Mouse (Mus musculus): Measurements from ENCODE around the gene Sdk2.

The Sdk2 gene

DNA sequence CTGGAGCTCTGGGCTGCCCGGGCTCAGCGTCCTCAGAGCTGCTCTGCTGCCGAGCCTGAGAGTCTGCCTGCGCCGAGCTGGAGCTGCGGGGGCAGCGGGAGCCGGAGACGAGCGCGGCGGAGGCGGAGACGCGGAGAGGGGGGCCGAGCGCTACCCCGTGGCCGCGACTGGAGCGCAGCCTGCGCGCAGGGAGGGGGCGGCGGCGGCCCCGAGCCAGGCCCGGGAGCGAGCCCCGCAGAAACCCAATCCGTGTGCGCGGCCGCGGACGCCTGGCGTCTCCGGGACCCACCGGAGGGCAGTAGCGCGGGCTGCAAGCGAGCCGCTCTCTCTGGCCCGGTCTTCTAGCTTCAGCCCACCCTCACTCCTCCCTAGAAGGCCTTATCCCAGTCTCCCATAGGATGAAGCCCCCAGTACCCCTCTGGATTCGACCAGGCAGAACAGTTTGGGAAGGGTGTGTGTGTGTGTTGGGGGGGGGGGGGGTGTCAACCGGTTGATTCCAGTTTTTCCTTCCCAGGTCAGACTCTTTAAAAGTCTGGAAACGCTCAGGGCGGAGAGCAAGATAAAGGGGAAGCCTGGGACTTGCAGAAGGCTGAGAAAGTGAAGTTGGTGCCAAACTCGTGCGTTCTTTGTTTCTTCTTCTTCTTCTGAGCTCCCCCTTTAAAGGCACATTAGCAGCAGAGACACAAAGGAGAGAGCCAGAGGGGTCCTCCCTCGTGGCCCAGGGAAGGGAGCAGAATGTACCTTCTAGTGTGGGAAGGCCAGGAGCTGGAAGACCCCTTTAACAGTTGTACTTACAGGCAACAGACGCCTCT lies at the start of gene Sdk2:
Gene Sdk2, minus strand, starts transcription at position 96 of the 812 bp plus-strand sequence.
- peak; percentile 64 for DNase-seq (ENCODE audit: low spot score)

DNA sequence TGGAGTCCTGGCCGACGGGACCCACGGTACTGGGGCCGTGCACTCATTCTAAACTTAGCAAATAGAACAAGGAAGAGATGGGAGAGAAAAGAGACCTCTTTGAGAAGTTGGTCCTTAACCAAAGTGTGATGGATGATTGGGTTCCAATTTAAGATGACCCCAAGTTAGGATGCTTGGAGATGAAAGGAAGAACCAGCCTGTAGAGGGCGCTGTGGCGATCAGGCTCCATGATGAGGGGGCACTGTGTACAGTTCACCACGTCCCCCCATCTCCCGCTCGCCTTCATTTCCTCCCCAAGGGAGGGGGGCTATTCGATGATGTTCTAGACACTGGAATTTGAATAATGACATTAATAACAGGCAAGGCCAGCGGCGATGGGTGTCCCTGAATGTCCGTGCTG lies 48.2 kb upstream of the Sdk2 start:
- no peak for DNase-seq (ENCODE audit: low spot score)

DNA sequence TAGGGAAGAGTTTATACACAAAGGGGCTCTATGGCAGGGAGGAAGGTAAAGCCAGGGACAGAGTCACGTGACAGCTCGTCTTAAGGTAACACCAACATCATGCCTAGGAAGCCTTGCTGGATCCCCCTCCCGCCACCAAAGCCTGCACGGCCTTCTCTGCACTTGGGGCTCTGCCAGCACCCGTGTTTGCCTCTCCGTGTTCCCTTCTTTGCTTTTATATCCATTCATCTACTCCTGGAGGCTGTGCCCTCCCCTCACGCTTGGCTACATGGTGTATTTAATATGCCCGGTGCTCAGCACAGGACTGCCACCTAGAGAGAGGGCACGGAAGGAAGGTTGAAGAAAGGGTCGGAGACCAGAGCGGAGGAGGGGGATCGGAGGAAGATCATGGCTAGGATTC lies 47.8 kb upstream of the Sdk2 start:
- no peak for DNase-seq (ENCODE audit: low spot score)

DNA sequence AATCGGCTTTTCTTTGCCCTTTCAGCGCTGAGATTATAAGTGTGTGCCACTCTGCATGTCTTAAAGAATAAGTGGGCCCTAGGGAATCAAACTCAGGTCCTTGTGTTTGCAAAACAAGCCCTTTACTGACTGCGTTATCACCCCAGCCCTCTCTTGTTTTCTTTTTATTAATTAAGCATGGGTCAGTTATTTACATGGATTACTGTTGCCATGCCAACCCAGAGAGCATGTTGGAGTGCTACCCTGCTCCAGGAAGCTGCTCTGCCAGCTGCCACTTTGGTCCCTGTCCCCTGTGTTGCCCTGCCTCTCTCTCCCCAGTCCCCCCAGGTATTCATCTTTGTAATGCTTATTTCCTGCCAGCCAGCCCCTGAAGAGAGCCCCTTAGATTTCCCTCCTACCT lies 44.0 kb upstream of the Sdk2 start:
- DNase-seq (ENCODE audit: low spot score) = no peak

DNA sequence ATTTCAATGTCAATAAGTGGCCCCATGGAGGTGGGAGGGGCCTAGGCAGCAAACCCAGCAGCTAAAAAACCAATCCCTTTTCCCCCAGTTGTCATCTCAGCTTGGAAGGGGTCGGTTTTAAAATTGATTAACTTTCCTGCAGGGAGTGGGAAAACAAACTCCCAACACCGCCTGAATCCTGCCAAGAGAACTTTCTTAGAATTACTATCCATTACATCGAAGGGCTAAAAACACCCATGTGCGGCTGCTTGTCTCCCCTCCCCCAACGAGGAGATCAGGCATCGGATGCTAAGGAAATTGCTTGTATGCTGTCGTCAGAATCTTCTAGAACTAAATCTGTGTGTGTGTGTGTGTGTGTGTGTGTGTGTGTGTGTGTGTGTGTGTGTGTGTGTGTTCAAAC lies 26.8 kb upstream of the Sdk2 start:
- no peak for DNase-seq (ENCODE audit: low spot score)

DNA sequence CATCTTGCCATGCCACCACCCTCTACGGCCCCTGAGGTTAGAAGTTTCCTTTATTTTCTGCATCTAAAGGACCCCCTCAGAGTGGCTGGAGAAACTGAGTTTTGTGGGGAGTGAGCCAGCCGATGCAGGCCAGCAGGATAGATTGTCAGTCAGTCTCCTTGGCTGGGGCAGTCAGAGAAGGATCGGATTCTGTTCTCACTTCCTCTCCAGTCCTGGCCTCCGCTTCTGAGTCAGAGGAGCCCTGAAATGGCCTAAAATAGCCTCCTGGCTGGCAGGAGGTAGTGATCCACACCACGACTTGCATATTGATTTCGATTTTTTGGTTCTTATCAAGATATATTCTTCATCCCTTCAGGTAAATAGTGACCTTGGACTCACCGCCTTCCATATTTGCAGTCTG lies 26.3 kb upstream of the Sdk2 start:
- no peak for DNase-seq (ENCODE audit: low spot score)

DNA sequence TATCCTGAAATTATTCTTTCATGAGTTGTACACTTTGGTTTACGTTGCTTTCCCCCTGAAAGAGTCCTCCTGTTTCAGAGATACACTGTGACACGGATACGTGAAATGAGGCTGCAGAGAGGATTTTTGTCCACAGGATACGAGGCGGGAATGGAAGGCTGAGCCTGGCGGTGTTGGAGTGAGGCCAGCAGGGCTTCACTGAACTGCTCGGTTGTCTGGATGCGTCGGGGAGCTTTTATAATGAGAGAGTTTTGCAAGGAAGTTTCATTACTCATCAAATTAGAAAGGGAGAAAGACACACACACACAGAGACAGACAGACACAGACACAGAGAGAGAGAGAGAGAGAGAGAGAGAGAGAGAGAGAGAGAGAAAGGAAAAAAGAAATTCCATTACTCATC lies 13.8 kb upstream of the Sdk2 start:
- no peak for DNase-seq (ENCODE audit: low spot score)

DNA sequence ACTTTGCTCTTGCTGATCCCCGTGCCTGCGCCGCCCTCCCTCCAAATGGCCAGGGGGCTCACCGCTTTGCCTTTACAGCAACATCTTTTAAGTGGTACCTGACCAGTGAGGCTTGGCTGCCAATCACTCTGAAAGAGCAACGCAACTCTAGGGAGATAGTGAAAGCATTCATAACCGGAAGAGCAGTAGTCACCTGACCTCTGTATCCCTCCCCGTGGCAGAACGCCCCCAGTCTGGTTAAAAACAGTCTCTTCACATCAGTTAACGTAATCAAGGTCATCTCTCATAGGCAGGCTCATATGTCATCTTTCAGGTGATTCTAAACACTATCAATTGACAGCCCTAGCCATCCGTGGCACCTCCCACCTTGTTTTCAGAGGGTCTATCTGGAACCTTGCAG lies 5.8 kb upstream of the Sdk2 start:
- no peak for DNase-seq (ENCODE audit: low spot score)

DNA sequence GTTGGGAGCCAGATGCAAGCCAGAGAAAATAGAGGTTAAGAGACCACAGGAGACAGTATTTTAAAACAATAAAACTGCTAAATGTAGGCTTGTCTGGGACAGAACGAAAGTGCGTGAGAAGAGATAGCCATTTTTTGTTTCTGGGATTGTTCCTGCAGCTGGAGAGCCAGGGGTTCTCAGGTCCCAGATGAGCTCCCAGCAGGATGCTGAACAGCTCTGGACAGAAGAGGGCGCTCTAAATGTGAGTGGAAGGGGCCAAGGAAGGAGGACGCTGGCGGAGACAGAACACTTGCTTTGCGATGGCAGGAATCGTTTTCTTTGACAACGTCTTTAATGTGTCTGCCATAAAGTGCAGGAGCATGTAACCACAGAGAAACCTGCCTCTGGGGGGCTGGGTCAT lies 5.2 kb upstream of the Sdk2 start:
- no peak for DNase-seq (ENCODE audit: low spot score)

DNA sequence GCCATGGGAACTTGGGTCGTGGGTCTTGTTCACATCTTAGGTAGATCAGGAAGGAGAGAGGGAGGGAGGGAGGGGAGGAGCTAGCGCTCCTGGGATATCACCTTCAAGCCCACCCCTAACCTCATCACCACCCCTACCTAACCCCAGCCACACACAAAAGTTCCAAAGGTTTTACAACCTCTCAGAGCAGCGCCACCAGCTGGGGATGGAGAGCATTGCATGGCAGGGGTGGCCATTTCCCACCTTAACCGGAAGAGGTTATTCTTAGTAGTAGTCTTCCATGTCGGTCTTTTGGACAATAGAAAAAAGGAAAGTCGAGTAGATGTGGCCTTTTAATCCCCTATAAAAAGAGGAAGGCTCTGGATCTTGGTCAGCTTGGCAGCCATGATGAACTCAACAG lies 4.0 kb upstream of the Sdk2 start:
- no peak for DNase-seq (ENCODE audit: low spot score)

DNA sequence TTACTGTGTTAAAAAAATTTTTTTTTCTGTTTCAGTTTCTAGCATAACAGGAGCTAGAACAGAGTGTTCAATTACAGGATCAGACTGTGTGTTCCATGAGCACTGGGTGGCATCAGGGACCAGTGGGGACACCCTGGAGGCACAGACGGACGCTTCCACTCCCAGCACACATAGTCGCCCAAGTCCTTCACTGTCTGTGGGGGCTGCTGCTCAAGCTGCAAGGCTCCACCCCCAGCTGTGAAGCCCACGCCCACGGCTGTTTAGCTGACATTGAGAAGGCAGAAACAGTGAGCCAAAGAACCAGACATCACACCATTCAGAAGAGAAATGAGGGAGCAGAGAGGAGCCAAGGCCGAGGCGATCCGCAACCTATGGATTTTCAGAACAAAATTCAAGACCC lies 3.3 kb upstream of the Sdk2 start:
- no peak for DNase-seq (ENCODE audit: low spot score)

DNA sequence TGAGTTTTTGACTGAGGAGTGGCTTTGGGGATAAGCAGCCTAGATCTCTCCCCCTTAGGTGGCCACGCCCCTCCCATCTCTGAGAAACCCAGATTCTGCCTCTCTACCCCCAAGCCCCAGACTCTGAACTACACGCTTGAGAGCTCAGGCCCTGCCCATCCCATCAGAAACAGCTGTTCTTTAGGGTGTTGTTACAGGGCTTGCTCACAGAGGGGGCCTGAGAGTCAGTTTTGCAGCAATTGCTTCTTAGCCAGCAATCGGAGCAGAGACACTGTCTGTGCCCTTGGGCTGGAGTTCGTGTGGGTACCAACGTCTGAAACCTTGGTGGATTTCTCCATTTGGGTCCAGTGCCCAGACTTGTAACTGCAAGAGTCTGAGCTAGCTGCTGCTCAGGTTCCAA lies 1.5 kb upstream of the Sdk2 start:
- DNase-seq (ENCODE audit: low spot score) = peak; percentile 51

DNA sequence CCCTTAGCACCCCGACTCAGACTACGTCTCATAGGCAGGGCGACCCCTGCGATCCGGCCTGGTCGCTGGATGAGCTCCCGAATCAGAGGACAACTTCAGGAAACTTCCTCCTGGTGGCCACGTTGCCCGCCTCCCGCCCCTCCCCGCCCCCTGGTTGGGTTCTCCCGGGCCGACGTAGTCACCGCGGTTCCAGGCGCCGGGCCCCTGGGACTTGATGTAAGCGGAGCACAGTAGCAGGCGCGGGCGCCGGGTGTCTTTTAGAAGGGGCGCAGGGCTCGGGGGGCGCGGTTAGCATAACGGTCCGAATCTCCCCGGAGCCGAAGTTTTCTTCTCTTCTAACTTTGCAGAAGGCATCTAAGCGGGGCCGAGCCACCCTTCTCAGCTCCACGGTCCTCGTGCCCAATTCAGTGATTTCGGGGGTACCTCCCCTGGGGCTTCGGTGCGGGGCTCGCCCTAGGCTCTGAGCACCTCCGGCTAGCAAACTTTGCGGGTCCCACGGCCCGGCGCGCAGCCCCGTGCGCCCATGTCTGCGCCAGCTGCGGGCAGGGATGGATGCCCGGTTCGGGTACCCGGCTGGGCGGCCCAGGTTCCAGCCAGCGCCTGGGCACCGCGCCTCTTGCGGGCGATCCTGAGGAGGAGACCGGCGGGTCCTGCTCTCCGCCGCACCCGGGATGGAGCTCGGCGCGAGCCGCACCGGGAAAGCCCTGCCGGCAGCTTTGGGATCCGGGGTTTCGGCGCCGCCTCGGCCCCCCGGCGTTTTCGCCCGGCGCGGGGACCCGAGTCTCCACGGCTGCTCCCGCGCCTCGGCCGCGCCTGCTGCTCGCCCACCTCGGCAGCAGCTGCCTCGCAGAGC lies 522 bp downstream of the Sdk2 start:
- no peak for DNase-seq (ENCODE audit: low spot score)

DNA sequence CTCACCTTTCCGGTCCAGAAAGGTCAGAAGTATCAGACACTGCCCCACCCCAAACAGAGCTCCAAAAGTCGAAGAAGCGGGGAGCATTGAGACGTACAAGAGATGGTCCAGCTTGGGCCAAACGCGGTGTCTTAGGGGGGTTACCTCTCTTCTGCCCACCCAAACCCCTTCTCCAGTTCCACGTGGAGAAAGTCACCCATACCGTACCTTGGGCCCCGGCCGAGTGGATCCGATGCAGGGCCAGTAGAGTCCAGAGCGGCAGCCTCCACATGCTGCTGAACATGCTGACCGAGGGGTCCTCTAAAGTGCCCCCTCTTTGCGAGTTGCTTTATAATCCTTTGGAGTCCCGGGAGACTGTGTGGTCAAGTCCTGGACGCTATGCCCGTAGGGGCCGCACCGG lies 1.2 kb downstream of the Sdk2 start:
- DNase-seq (ENCODE audit: low spot score) = no peak

DNA sequence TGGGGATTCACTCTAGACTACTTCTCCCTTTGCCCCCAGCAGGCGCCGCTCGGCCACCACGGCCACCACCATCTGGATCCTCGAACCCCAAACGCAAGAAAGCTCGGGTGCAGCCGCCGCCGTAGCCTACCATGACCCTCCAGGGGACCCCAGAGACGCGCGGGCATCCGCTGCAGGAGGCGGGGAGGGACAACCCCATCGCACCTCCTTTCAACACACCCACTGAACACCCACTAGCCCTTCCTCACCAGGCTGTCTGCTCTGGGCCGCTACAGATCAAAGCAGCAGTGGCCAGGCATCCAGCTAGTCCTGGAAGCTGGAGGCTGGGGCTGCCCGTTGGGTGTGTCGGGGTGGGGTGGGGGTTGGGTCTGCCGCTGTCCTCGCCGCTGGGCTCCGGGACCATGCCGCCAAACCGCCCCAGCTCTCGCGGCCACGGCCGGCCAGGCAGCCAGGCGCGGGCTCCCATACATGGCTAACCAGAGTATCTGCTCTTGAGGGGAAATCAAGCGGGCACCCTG lies 1.9 kb downstream of the Sdk2 start:
- DNase-seq (ENCODE audit: low spot score) = no peak

DNA sequence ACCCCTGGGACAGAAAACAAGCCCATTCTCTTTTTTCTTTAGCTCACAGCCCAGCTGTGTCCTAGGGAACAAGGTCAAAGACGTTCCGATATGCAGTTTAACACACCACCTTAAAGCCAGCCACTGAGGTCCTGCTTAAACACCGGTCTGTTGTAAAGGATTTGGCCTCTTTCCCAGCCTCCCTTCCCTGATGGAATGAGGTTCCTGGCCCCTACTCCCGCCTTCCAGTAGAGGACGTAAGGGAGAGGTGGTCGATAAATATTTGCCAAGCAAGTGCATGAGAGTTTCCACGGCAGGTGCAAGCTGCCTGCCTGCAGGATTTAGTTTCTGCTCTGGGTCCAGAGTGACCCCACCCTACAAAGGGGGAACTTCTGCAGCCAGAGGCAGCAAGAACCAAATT lies 4.9 kb downstream of the Sdk2 start:
- DNase-seq (ENCODE audit: low spot score) = no peak

DNA sequence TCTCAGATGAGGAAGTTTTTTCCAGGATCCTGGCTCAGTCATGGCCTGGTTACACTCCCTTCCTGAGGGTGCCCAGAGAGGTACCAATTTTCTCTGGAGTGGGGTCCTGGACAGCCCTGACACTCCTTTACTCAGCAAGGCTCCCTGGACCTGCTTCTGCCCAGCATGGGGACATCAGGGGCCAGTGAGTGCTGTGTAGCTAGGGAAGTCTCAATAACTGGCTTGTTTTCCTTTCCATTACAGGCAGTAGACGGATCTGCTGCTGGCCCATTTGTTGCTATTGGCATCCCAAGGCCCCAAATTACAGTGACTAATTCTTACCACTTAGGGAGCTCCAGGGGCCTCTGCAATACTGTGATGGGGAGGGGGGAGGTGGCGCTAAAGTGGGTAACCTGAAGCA lies 5.6 kb downstream of the Sdk2 start:
- DNase-seq (ENCODE audit: low spot score) = no peak

DNA sequence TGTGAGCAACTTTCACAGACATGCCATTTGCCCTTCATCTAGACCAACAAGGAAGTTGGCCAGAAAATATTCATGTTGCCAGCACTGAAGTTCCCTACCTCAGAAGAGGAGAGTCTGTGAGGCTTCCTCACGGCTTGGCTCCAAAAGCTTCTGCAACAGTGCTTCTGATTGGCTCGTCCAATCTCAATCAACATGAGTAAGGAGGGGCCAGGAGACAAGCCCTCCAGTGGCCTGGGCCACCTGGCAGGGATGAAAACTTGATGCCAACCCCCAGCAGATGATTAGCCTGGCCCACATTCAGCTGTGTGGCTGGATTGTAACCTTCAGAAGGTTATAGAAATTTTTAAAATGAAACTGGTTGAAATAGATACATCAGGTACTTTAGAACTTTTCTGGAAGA lies 10.5 kb downstream of the Sdk2 start:
- DNase-seq (ENCODE audit: low spot score) = no peak

DNA sequence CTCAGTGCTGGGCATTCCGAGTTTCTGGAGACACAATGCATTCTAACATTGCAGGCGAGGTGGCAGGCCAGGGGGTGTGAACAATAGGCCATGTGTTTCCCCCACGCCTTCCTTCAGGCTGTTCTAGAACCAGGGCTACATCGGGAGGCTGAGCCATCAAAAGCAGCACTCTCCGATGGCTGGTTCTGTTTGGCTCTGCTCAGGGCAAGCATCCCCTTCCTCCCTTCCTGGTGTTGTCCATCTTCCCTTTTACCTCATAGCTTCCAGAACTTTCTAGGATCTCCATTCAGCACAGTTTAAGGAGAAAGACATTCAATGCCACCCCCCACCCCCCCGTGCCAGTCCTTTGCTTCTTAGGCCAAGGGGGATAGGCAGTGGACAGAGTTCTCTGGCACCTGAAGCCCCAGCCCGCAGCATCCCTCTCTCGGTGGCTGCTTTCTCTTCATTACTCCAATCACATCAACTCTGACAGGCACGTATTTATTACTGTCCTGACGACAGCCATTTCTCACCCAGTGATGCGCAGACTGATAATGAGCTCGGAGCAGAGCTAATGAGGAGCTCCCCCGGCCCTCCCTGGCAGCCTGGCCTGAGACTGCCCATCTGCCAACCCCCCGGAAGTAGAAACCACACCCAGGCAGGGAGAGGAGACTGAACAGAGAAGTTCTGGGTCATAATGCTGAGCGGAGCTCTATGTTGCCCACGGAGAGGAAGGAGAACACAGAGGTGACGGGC lies 12.1 kb downstream of the Sdk2 start:
- no peak for DNase-seq (ENCODE audit: low spot score)

DNA sequence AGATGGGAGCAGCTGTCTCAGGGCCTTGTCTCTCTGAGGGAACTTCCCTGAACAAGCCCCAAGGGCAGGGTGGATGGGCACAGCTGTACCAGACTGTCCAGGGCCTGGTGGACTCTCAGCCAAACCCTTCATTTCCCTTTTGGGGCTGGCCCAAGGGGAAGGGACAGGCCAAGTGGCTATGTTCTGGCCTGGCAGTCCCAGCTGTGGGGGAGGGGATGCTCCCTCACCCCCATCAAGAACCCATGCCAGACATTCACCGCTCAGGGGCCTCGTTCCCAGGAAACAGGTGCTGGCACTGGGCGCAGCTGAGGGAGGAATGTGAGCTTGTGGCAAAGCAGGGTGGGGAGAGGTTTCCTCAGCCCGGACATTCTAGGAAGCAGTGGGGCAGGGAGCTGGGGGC lies 15.5 kb downstream of the Sdk2 start:
- no peak for DNase-seq (ENCODE audit: low spot score)

DNA sequence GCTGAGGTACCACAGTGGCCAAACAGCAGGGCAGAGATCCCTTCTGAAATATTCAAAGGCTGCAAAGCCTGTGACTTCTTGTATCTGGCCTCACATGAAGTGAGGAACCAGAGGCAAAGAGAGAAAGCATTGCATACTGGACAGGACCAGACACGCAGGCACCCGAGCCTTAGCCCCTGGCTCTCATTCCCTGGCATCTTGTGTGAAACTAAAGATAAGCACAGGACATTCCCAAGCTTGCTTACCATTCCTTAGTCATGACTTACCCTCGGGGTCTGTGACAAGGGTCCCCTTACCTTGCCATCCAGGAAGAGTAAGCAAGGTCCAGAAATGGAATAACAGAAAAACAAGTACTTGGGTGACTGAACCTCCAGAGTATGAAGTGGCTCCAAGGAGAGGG lies 16.3 kb downstream of the Sdk2 start:
- DNase-seq (ENCODE audit: low spot score) = no peak

DNA sequence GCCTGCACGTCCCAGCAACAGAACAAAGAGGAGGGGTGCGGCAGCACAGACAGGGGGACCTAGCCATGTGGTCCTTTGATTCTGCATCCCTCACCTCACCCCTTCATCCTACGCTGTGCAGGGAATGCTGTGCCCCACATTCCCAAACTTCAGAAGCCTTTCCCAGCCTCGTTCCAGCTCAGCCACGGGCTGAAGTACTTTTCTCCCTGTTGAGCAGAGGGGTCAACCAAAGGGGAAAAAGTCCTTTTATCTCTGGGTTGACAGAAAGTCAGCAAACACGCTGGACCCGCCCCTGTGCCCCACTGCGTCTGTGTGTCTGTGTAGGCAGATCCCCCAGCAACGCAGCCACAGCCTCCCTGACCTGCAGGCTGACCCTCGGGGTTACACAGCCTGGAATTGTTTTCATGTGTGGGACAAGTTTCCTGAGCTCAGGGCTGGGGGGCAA lies 18.9 kb downstream of the Sdk2 start:
- DNase-seq (ENCODE audit: low spot score) = no peak

DNA sequence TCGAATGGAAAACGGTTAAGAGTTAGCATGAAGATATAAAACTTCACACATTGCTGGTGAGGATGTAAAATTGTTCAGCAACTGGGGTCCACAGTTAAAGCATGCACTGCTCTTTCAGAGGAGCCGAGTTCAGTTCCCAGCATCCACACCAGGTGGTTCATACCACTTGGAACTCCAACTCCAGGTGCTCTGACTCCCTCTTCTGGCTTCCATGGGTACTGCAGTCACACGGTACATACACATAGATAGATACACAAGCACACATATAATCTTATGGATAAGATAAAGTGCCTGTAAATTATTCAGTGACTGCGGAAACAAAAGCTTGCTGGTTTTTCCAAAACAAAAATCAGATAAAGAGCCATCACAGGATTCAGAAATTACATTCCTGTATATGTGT lies 19.9 kb downstream of the Sdk2 start:
- DNase-seq (ENCODE audit: low spot score) = no peak
